Mouse (Mus musculus) frontal cortex, postnatal 36 days (tissue): Measurements from ENCODE around the gene Acss2.
"Not testable (repeated sequence)": the region's sequence is repeated elsewhere in the genome, so short reads cannot be mapped to it uniquely, and the experiment has no call there.

Experiments used
- DNase-seq, 2 experiments: peaks; one replicate each; pipeline ENCODE4 v3.0.0; 2022; ENCODE audit warnings: low spot score in 2 of 2

Acss2 gene

DNA sequence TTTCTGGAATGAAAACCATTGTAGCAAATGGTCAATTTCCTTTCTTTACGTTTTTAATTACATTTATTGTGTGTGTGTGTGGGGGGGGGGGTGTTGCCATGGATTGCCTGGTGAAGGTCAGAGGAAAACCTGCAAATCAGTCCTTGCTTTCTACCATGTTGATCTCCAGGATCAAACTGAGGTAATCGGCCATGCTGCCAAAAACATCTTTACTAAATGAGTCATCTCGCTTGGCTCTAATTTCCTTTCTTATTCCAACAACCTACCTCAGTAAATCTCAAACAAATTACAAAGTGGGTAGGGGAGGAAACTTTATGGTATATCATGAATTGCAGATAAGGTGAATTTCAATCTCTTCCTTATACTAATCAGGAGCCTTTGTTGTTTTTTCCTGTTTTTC, 70.4 kb downstream of the Acss2 start:
- no peak for DNase-seq

DNA sequence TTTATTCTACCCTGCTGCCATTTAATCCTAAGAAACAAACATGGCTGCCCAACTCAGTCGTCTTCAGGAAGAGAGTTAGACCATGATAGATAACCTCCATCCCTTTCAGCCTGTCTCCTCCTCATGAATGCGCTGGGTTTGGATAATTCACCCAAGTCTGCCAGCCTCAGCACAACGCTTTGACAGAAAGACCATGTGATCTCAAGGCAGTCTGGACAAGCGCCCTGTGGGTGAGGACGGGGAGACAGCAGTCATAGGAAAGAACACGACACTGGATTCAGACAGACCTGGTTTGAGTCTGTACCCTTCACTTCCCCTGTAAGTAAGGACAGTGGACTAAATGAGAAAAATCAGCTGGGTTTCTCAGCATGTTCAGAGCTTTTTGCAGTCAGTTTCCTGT, 71.8 kb downstream of the Acss2 start:
- DNase-seq = peak in 1 of 2 experiments; percentile 5

DNA sequence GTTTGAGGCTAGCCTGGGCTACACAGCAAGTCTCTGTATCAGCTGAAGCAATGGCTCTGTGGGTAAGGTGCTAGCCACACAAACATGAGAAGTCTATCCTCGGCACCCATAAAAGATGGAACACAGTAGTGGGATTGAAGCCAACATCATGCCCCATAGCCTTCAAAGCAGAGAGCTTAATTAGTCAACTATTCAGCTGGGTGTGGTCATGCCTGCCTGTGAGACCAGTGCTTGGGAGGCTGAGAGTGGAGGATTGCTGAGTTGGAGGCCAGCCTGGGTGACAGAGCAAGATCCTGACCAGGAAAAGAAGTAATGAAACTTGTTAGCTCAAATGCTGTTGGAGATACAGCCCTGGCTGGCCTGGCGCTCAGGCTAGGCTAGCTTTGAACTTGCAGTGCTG, 73.1 kb downstream of the Acss2 start:
- DNase-seq = no peak

DNA sequence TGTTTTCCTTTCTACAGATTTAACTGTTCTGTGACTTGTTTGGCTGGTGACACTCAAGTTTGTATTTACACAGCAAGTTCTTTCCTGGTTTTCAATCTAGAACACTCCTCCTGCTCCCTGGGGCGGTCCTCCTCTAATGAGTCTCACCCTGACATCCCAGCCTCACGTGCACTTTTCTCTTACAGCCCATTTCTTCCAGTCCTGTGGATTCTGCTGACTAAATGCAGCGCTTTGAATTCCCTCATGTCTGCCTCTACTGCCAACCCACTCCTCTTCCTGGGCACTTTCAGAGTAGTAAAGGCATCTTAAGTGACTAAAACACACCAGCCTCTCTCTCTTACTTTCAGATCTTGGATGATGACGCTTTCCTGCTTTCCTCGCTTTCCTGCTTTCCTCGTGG, 73.9 kb downstream of the Acss2 start:
- peak in 1 of 2 experiments; percentile 4 for DNase-seq

DNA sequence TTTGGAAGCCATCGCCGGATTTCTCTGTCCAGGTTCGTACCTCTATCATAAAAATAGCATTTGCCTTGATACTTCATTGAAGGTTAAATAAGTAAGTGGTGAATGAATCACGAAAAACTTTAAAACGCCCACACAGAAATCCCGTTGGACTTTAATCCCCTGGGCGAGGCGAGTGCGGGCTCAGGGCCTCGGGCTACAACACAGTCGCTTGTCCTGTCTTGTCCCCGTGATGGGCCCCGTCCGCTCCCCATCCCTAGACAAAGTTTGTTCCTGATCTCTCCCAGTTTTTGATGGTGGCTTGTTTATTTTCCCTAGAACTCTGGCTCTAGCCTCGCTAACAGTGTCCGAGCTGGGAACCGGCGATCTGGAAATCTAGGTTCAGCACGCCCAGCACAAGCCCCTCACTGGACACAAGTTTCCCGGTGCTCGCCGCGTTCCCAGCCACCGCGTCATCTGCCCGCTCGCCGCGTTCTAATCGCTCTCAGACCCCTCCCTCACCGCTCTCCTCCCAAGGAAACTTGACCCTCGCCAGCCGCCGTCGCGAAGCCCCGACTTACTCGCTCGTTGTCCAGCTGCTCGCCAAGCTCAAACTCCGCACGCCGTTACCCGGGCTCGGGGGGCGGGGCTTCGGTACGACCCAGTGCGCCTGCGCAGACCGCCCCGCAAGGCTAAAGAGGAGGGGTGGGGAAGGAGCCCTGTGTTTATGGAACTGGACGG, 74.5 kb downstream of the Acss2 start, which contains the start of gene Gss:
Gene Gss (minus strand): TSS at position 674 of the 717 bp plus-strand sequence.
- DNase-seq = peak; percentile 98 to 99

DNA sequence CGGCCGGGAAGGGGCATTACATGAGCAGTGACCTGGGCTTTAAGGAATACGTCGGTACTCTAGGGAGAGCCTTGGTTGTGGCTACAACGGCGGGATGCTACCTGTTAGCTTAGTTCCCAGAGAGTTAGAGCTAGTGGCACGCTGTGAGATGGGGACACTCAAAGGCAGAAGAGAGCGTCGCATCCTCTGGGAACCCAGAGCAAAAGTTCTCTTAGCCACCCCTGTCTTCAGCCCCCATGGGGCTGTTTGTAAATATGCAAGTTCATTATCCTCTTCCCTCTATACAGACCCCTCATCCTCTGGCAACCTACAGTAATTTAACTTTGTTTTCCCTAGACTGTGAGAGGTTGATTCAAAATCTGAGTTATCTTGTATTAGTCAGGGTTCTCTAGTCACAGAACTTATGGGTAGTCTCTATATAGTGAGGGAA, 75.1 kb downstream of the Acss2 start:
- DNase-seq = no peak

DNA sequence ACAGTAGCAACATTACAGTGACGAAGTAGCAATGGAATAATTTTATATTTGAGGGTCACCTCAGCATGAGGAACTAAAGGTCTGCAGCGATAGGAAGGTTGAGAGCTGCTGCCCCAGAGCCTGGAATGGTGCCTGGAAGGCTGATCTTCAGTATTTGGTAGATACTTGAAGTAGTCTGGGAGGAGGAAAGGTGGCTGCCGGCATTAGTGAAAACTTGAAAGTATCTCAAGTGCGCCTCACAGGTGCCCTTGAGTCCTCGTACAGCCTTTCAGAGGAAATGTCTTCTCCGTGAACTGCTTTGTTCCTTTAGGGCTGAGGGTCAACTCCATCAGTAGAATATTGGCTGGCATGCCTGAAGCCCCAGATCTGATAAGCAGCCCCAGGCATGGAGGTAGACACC, 77.8 kb downstream of the Acss2 start:
- no peak for DNase-seq

DNA sequence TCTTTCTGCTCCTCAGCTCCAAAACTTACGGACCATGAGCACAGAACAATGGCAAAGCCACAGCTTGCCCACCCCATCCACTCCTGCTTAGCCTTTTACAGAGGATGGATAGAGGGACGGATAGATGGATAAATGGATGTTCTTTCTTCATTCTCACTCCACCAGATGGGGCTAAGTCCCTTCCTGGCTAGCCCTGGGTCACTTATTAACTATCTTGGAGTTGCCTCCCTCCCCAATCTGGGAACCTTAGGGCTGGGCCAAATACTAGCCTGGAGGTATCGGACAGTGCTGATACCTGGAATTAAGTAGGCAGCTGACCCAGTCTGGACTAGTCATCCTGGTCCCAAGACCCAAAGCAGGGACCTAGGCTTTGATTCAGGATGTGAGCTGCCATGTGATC, 86.0 kb downstream of the Acss2 start:
- no peak for DNase-seq

DNA sequence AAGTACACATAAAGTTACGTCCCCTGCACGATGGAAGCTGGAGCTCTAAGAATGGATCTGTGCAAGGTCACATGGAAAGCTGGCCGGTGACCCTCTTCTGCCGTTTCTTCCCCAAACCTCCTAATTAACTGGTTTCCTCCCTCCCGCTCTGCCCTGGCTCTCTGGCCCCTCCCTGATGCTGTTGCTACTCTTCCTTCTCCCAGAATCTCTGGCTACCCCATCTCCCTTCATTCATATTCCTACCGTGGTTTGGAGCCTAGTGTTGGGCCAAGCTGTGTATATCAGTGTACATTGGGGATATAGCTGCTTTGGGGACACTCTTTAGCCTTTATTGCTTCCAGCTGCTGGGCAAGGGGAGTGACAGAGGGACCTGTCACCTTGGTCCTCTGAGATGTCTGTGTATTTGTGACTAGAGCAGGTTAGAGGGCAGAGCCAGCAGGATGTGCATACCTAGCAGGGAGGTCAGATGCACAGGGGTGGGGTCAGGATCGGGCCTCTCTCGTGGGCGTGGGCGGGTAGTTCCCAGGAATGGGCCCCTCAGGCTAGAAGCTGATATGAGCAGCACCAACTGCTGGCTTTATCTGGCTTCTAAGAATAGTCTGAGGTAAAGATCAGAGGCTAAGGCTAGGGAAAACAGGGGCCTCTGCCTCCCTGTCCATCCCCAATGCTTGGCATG, 87.0 kb downstream of the Acss2 start:
- no peak for DNase-seq

DNA sequence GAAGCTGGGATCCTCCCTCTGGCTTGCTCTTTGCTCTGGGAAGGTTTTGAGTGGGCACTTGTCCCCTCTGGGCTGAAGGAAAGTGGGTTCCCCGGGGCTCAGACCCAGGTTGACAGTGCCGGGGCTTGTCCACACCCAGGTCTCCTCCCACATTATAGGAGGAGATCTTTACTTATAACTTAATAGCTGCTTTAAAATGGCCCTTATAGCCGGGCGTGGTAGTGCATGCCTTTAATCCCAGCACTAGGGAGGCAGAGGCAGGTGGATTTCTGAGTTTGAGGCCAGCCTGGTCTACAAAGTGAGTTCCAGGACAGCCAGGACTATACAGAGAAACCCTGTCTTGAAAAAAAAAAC, 87.5 kb downstream of the Acss2 start:
- DNase-seq = not testable (repeated sequence)

DNA sequence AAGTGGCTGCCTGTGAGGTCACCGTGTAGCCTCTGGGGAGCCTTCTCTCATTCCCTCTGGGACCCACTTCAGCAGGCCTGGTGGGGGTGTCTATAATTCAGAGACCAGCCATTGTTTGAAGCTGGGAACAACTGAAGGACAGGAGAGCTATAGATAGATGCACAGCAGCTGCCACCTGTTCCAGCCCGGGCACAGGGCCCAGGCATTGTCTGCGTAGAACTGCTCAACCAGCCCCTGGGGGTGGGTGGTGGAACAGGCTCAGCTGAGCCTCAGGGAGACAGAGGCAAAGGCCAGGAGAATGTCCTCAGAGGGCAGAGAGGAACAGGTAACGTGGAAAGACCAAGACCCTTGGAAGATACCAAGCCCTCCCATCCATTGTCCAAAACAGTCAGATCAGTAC, 88.6 kb downstream of the Acss2 start:
- DNase-seq = peak in 1 of 2 experiments; percentile 9

DNA sequence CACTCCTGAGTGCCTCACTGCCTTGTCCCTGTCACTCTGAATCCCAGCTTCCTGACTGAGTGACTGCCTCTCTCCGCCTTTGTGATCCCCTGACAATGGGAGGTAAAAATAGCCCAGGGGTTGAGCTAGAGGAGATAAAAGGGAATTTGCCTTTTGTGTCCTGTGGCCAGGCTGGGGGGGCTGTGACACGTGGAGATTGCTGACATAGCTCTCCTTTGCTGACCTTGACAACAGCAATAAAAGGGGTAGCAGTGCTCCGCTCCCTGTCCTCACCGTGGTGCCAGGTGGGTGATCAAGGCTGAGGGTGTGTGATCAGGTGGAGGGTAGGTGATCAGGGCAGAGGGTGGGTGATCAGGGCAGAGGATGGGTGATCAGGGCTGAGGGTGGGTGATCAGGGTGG, 93.2 kb downstream of the Acss2 start, which contains the start of gene Myh7b:
Gene Myh7b (plus strand): TSS at position 235 of the 400 bp plus-strand sequence.
- DNase-seq = no peak

DNA sequence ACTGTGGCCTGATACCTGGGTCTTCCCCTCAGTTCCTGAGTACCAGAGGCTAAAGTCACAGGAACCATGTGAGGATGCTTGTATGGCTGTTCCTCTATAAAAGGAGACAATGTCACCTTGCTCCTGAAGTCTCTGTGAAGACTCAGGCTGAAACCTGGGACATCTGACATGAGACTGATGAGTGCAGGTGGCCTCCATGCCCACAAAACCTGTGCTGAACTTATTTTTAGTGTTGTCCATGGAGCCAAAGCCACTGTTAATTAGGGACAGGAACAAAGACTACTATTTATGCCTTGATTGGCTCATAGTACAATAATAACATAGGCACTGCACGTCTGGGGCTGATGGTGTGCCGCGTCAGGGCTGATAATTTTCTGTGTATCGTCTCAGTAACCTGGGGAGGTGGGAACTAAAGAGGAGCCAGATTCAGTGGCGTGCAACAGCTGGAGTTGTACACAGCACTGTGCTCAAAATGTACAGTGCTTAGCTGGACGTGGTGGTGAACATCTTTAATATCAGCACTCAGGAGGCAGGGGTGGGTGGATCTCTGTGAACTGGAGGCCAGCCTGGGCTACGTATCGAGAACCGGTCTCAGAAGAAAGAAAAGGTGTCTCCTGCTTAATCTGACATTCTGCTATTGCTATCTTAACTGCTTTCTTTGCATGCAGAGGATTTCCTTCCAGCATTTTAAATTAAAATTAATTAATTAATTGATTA, 94.2 kb downstream of the Acss2 start:
- DNase-seq = no peak

DNA sequence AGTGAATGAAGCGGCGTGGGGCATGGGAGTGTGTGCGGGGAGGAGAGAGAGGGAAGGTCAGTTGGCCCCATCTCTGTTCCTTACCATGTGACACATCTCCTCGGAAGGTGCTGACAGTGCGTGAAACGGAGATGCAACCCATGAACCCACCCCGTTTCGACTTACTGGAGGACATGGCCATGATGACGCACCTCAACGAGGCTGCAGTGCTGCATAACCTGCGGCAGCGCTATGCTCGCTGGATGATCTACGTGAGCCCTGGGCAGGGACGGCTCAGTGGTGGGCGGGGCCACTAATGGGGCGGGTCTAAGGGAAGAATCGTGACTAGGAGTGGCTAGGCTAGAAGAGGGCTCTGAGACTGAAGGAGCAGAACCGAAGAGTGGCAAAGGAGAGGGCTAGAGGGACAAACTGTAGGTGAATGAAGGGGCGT, 95.6 kb downstream of the Acss2 start:
- no peak for DNase-seq

DNA sequence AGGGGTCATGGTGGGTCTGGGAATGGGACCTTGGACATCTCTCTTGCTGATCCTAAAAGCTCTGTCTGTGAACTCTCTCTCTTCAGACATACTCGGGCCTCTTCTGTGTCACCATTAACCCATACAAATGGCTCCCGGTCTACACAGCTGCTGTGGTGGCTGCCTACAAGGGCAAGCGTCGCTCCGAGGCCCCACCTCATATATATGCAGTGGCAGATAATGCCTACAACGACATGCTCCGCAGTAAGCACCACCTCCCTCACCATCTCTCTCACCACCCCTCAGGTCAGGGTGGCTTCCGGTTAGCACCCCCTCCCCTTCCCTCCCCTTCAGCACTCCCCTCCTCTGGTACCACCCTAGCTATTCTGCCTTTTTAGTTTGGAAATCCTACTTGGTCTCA, 96.2 kb downstream of the Acss2 start:
- no peak for DNase-seq

DNA sequence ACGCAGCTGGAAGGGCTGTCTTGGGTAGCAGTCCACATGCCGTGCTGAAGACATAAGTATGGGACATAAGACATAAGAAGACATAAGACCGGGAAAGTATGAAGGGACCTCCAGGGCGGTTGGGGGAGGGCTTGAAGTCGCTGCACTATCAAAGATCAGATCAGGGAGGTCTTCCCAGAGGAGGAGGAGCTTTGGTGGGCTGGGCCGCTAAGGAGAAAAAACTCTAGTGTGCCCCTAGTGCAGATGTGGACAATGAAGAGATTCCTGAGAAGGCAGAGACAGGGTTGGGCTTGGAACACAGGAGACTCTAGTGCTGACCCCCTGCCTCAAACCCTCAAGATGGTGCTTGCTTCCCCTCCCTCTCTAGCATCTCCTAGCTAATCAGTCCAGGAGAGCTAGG, 99.2 kb downstream of the Acss2 start:
- no peak for DNase-seq

DNA sequence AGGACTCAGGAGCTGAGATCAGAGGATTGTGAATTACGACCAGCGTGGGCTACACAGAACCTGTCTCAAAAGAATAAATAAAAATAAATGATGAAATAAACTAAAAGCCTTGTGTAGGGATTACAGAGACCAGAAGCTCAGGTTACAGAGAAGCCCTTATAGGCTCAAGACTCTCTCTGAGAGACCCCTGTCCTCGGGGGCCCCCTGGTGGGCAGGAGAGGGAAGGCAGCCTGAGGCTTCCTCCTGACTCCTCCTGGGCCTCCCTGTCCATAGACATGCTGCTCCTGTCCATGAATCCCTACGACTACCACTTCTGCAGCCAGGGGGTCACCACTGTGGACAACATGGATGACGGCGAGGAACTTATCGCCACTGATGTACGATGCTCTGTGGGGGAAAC, 102.1 kb downstream of the Acss2 start:
- DNase-seq = peak; percentile 86 to 90

DNA sequence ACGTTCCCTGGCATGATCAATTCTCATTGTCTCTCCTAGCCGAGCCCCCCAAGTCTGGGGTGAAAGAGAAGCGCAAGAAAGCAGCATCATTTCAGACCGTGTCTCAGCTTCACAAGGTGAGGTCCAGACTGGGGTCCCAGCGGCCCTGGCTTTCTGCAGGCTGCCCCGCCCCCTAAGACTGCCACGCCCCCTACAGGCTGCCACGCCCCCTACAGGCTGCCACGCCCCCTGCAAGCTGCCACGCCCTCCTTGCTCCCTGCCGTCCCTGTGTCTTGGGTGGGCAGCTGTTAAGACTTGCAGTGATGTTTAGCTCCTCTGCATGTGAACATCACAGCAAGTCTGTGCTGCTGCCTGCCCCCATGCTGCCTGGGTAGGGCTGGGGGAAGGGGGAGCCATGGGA, 104.9 kb downstream of the Acss2 start:
- no peak for DNase-seq

DNA sequence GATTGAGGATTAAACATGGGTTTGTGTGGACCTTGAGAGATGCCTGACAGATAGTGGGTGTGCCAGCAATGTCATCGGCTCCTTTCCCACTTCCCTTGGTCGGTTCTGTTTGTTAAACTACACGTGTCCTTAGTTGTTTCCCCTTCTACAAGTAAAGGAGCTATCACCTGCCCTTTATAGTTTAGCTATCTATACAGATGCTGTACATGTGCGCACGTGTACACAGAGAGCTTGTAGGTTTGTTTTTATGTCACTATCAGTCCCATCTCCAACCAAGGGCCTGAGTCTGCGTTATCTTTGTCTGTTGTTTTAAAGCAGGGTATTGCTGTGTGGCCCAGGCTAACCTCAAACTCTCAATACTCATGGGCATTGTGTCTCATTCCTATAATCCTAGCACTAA, 106.2 kb downstream of the Acss2 start:
- DNase-seq = no peak

DNA sequence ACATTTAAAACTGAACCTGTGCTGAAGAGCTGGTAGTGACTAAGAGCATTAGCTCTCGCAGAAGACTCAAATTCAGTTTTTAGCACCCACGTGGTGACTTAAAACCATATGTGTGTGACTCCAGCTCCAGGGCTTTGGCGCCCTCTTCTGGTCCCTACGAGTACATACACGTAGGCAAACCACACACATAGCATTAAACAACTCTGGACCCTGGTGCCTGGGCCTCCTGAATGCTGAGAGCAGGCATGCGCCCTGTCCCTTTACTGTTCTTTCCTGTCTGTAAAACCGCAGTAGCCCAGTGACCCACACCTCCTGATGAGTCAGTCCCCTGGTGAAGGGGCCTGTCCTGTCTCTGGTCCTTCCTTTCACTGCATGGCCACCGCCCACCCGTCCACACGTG, 107.0 kb downstream of the Acss2 start:
- DNase-seq = no peak

DNA sequence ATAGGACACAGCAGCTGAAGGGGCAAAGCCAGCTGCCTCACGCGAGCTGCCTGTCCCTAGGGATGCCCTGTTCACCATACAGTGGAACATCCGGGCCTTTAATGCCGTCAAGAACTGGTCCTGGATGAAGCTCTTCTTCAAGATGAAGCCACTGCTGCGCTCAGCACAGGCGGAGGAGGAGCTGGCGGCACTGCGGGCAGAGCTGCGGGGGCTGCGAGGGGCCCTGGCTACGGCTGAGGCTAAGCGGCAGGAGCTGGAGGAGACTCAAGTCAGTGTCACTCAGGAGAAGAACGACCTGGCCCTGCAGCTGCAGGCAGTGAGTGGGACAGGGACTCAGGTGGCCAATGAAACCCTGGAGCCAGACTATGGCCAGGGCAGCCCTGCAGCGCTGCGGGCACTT, 108.5 kb downstream of the Acss2 start:
- no peak for DNase-seq

DNA sequence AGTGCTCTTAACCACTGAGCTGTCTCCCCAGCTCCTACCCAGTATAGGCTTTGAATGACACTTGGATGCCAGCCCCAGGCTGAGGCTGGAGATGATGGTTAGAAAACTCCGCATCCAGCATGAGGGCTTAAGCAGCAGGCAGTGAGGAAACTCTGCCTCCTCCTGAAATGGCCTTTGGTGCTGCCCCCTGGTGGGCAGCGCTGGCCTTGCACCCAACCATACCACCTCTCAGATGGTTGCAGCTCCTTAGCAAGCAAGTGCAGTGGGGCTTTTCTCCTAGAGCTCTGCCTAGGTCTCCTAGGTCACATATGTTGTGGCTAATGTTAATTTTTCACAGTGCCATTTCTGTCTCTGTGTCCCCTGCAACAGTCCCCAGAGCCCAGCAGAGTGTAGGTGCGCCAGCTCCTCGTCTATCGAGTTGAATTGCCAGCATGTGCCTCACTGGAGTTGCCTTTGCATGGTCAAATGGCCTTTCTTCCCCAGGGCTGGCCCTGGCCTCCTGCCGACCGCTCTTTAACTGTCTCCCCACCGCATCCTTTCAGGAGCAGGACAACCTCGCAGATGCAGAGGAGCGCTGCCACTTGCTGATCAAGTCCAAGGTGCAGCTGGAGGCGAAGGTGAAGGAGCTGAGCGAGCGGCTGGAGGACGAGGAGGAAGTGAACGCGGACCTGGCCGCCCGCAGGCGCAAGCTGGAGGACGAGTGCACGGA, 109.4 kb downstream of the Acss2 start:
- DNase-seq = peak; percentile 66 to 77
